Mouse (Mus musculus) cerebellum, adult 11-12 months (tissue): ENCODE results near the gene Mcm3ap.

Experiments
- DNase-seq: peaks from one replicate; pipeline ENCODE4 v3.0.0; 2022

Mcm3ap gene

GRCm38 (mm10) chr10:76468203-76469162 is at the start of gene Mcm3ap, which contains the start of gene Ybey:
Gene Mcm3ap, plus strand, starts transcription at chr10:76468927.
Gene Ybey, minus strand, starts transcription at chr10:76469114.
- peak; percentile 86 for DNase-seq

- DNase-seq: no peak
Observed at GRCm38 (mm10) chr10:76425674-76426073, 43.1 kb upstream of the Mcm3ap start.

- no peak for DNase-seq
Observed at GRCm38 (mm10) chr10:76433925-76434324, 34.8 kb upstream of the Mcm3ap start.

- DNase-seq: no peak
Observed at GRCm38 (mm10) chr10:76439107-76439890, 29.4 kb upstream of the Mcm3ap start.

GRCm38 (mm10) chr10:76440281-76440680 is 28.4 kb upstream of the Mcm3ap start, which contains the start of gene AC141477.1:
Gene AC141477.1, minus strand, starts transcription at chr10:76440444.
- DNase-seq: no peak

GRCm38 (mm10) chr10:76442178-76443088 is 26.3 kb upstream of the Mcm3ap start, which contains the start of gene Pcnt:
Gene Pcnt, minus strand, starts transcription at chr10:76442786.
- DNase-seq: peak; percentile 98

- DNase-seq: no peak
Observed at GRCm38 (mm10) chr10:76445996-76446681, 22.6 kb upstream of the Mcm3ap start.

GRCm38 (mm10) chr10:76447406-76448229 is 21.1 kb upstream of the Mcm3ap start:
- no peak for DNase-seq

- DNase-seq: no peak
Observed at GRCm38 (mm10) chr10:76448851-76449250, 19.9 kb upstream of the Mcm3ap start, which contains the start of gene 2610028H24Rik. Gene 2610028H24Rik, plus strand, starts transcription at chr10:76449081.

- DNase-seq: no peak
Observed at GRCm38 (mm10) chr10:76455289-76455688, 13.4 kb upstream of the Mcm3ap start.

GRCm38 (mm10) chr10:76461255-76461654 is 7.5 kb upstream of the Mcm3ap start:
- DNase-seq: no peak

- no peak for DNase-seq
Observed at GRCm38 (mm10) chr10:76462312-76462711, 6.4 kb upstream of the Mcm3ap start.

- no peak for DNase-seq
Observed at GRCm38 (mm10) chr10:76462721-76463120, 6.0 kb upstream of the Mcm3ap start.

GRCm38 (mm10) chr10:76473759-76474158 is 5.0 kb downstream of the Mcm3ap start:
- no peak for DNase-seq

GRCm38 (mm10) chr10:76480851-76481250 is 12.1 kb downstream of the Mcm3ap start:
- DNase-seq: no peak

- no peak for DNase-seq
Observed at GRCm38 (mm10) chr10:76481480-76481879, 12.8 kb downstream of the Mcm3ap start.

GRCm38 (mm10) chr10:76486302-76486701 is 17.6 kb downstream of the Mcm3ap start:
- no peak for DNase-seq

GRCm38 (mm10) chr10:76488265-76488664 is 19.5 kb downstream of the Mcm3ap start:
- DNase-seq: no peak

GRCm38 (mm10) chr10:76489205-76489604 is 20.5 kb downstream of the Mcm3ap start:
- no peak for DNase-seq

- no peak for DNase-seq
Observed at GRCm38 (mm10) chr10:76493527-76493926, 24.8 kb downstream of the Mcm3ap start.

- DNase-seq: no peak
Observed at GRCm38 (mm10) chr10:76495501-76495900, 26.8 kb downstream of the Mcm3ap start.
